Mouse (Mus musculus): ENCODE measurements around the gene Kcnh4.

DNA sequence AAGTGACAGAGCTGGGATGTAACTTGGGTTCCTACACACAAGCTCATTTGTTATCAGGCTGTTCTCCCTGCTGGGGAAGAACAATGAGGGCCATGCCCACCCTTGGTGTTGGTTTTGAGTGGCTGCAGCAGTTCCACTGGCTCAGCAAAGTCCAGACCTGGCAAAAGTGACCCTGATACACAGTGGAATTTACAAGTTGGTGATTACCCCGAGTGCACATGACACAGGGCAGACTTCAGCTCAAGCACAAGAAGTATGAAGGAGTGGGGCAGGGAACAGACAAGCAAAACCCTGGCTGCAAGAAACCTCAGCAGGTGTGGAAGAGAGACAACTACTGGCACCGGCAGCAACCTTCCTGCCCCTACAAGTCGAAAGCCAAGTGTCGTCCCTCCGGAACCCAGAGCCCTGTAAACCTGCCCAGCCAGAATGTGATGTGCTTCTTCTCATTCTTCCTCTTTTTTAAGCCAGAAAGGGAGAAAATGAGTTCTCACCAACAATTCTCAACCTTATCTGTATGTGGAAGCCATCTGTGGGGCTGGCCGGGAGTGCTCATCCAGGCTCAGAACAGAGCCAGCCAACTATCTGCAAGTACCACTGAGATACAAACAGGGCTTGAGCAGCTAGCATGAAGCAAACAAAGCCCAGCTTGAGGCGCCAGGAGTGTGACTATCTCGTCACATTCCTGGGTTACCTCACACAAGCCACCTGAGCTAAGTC lies 37.8 kb downstream of the Kcnh4 start:
- TF ChIP-seq POLR2A (IDR thresholded peaks at IDR 0.05; ENCODE audit: insufficient read depth, low read length) (no peak), CTCF (IDR thresholded peaks at IDR 0.05; ENCODE audit: low read depth, low read length) (no peak)

Measured in ES-Bruce4 (cell line).